Mouse (Mus musculus) C2C12 (cell line): ENCODE data around the gene Qrfp. TPM values are rescaled to one million over a fixed set of nuclear protein-coding genes. Genes with fewer than 3 reads are reported as not detected.

ENCODE experiments used
- H3K27me3 ChIP-seq: one replicate; pipeline ENCODE4 v1.6.1; 2011; ENCODE audit not compliant: control insufficient read depth, insufficient read depth, insufficient read length
- H3K36me3 ChIP-seq: one replicate; pipeline ENCODE4 v1.6.1; 2011; ENCODE audit not compliant: control insufficient read depth, insufficient read depth
- H3K4me3 ChIP-seq: one replicate; pipeline ENCODE4 v1.5.1; 2011; ENCODE audit warnings: mild to moderate bottlenecking, control low read depth; ENCODE audit not compliant: poor library complexity, insufficient read depth, severe bottlenecking
- H3K79me2 ChIP-seq: one replicate; pipeline ENCODE4 v1.6.1; 2011; ENCODE audit not compliant: control insufficient read depth, insufficient read depth
- H3K79me3 ChIP-seq: one replicate; pipeline ENCODE4 v1.6.1; 2011; ENCODE audit warnings: low read depth, control low read depth
- H3ac ChIP-seq: one replicate; pipeline ENCODE3; 2011; ENCODE audit warnings: low read depth; ENCODE audit not compliant: control insufficient read depth, insufficient read length
- CEBPB ChIP-seq: IDR thresholded peaks from one replicate; pipeline ENCODE4 v1.6.1; 2011; ENCODE audit warnings: low read depth, mild to moderate bottlenecking, control low read depth, moderate library complexity
- CTCF ChIP-seq: IDR thresholded peaks from one replicate; pipeline ENCODE4 v1.5.1; 2011; ENCODE audit not compliant: control insufficient read depth, insufficient read depth, insufficient read length
- FOSL1 ChIP-seq: IDR thresholded peaks from one replicate; pipeline ENCODE4 v1.8.0; 2011; ENCODE audit warnings: mild to moderate bottlenecking, low read length; ENCODE audit not compliant: poor library complexity, insufficient read depth, severe bottlenecking
- MAX ChIP-seq: IDR thresholded peaks from one replicate; pipeline ENCODE4 v1.6.1; 2011; ENCODE audit warnings: mild to moderate bottlenecking, control low read depth
- MYOD1 ChIP-seq: IDR thresholded peaks from one replicate; pipeline ENCODE4 v1.6.1; 2011; ENCODE audit warnings: low read depth; ENCODE audit not compliant: control insufficient read depth, insufficient read length
- MYOG ChIP-seq: IDR thresholded peaks from one replicate; pipeline ENCODE4 v1.6.1; 2011; ENCODE audit not compliant: control insufficient read depth, insufficient read length; ENCODE audit errors: extremely low read depth
- USF1 ChIP-seq: IDR thresholded peaks from one replicate; pipeline ENCODE4 v1.6.1; 2011; ENCODE audit warnings: low read depth, mild to moderate bottlenecking, control low read depth, moderate library complexity
- polyA plus RNA-seq: library from polyadenylated mRNA; unstranded; fragments of >200 nt; fragmentation: generic; extraction: Trizol; gene quantifications from one replicate; pipeline ENCODE4 v1.2.1, GENCODE M21; 2012; ENCODE audit warnings: missing spikeins

Gene Qrfp
- polyA plus RNA-seq, 1 experiment, result 4.1 TPM

DNA sequence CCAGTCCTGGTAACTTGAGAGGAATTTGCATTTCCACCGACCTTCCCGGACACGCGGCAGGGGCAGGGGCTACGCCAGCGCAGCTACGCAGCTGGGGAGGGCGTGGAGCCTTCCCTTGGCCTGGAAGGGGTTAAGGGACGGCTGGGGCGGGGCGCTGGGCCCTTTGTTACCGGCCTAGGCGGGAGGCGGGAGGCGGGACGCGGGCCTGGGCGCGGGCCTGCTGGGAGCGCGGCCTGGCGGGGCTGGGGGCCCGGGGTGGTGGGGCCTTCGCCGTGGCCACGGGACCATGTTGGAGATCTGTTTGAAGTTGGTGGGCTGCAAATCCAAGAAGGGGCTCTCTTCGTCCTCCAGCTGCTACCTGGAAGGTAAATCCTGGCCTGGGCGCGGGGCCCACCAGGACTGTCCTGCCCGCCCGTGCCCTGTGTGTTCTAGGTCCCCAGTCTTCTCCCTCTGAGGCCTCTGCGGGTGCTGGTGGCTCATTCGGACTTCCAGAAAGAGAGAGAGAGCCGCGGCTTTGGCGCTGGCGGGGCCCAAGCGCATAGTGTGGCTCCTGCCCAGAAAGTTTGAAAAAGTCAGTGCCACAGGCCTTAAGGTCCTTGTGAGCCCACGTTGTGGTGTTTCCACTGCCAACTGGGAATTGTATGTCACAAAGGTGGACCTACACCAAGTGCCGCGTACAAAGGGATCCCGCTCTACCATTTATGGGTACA lies 50.5 kb downstream of the Qrfp start:
- peaks cover 67% of the 10 kb centered on the region for H3K79me2 ChIP-seq
- no peak for TF ChIP-seq MYOD1
- peak; percentile 82 for TF ChIP-seq MAX
- TF ChIP-seq CTCF, result no peak
- TF ChIP-seq MYOG, result no peak
- no peak for TF ChIP-seq CEBPB
- no peak for TF ChIP-seq FOSL1
- no peak for TF ChIP-seq USF1
- peak overlapping the region; percentile 96 for H3ac ChIP-seq
- no peaks in the 10 kb centered on the region for H3K36me3 ChIP-seq
- peak overlapping the region; percentile 88 for H3K4me3 ChIP-seq
- H3K79me3 ChIP-seq, result peaks cover 50% of the 10 kb centered on the region
- no peaks in the 10 kb centered on the region for H3K27me3 ChIP-seq

DNA sequence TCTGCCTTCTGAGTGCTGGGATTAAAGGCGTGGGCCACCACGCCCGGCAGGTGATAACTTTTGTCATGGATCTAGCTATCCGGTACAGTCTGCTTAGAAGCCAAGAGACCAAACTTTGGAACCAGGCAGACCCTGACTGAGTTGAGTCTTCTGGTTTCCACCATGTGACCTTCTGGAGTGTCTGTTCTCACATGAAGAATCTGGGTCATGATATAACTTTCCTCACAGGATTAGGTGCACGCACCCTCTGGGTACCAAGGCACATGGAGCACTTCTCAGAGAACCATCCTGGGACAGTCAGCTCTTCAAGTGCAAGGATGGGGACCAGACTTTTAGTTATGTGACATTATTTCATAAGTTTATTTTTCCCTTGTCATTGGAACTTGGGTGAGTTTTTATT lies 51.4 kb downstream of the Qrfp start:
- Histone ChIP-seq H3K79me3 (peaks cover 41% of the 10 kb centered on the region), H3K79me2 (peaks cover 57% of the 10 kb centered on the region), H3K36me3 (no peaks in the 10 kb centered on the region), H3ac (no peak overlapping the region), H3K27me3 (no peaks in the 10 kb centered on the region), H3K4me3 (no peak overlapping the region)
- TF ChIP-seq USF1 (peak; percentile 40), MYOG (no peak)

DNA sequence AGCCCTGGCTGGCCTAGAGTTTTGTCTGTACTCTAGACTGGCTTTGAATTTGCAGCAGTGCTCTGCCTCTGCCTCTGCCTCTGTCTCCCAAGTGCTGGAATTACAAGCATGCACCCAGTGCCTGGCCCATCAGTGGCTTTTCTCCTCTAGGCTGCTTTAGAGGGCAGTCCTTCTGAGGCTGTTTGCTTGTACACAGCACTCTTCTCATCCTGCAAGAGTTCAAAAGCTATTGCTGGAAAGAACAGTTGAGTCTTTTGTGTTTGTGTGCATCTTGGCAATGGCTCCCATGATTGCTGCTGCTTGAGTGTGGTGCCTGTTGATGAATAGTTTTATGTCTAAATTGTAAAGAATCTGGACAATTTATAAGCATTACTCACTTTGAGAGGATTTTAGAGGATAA lies 52.9 kb downstream of the Qrfp start:
- no peak overlapping the region for H3K4me3 ChIP-seq
- no peak for TF ChIP-seq MYOG
- TF ChIP-seq FOSL1, result no peak
- TF ChIP-seq USF1, result no peak
- no peak for TF ChIP-seq MYOD1
- TF ChIP-seq CEBPB, result no peak
- TF ChIP-seq CTCF, result no peak
- no peak for TF ChIP-seq MAX

More for the DNA sequence above, 52.9 kb downstream of the Qrfp start:
- Histone ChIP-seq H3K79me2 (peaks cover 42% of the 10 kb centered on the region), H3K79me3 (peaks cover 26% of the 10 kb centered on the region), H3K27me3 (no peaks in the 10 kb centered on the region), H3K36me3 (no peaks in the 10 kb centered on the region), H3ac (no peak overlapping the region)

Other genes starting within 250 kb of the Qrfp start
- gene Fubp3, start 237.9 kb downstream of the Qrfp start, polyA plus RNA-seq, result 29.9 TPM
- not detected for gene Prdm12, start 170.5 kb downstream of the Qrfp start, polyA plus RNA-seq
- 63.4 TPM for gene Exosc2, start 139.9 kb downstream of the Qrfp start, polyA plus RNA-seq
- gene Abl1, start 122.2 kb downstream of the Qrfp start, polyA plus RNA-seq, result 45.9 TPM
- gene Fibcd1, start 35.4 kb upstream of the Qrfp start, polyA plus RNA-seq, result 1.1 TPM
- gene Lamc3, start 76.7 kb upstream of the Qrfp start, polyA plus RNA-seq, result 0.02 TPM
- 55.4 TPM for gene Aif1l, start 139.6 kb upstream of the Qrfp start, polyA plus RNA-seq
- 42.2 TPM for gene Nup214, start 163.9 kb upstream of the Qrfp start, polyA plus RNA-seq